Mouse (Mus musculus): ENCODE results near the gene Fbxo46. TPM values are rescaled to one million over a fixed set of nuclear protein-coding genes. Genes with fewer than 3 reads are reported as not detected.

Gene Fbxo46
- polyA plus RNA-seq, 1 experiment from 2014 or later: 5.1 TPM

- Histone ChIP-seq H3K36me3 (replicated peaks) (no peaks in the 10 kb centered on the region), H3K9ac (peak overlapping the region; percentile 49), H3K9me3 (replicated peaks) (no peaks in the 10 kb centered on the region), H3K27me3 (peaks cover 57% of the 10 kb centered on the region), H3K4me1 (replicated peaks) (peaks cover 49% of the 10 kb centered on the region), H3K27ac (replicated peaks) (0 out of 2 replicates have a peak overlapping the region, but pooled peaks have one; percentile 4), H3K4me2 (peak overlapping the region; percentile 73), H3K4me3 (replicated peaks) (peak overlapping the region; percentile 58)
- peak; percentile 38; the same call in 1 of the 2 replicates for ATAC-seq (ENCODE audit: insufficient read depth)
- under 1% methylated on average over 27 of the region's 27 CpGs for WGBS (ENCODE audit: insufficient replicate concordance)
Observed at GRCm38 (mm10) chr7:19180862-19181429, 61.3 kb downstream of the Fbxo46 start.

GRCm38 (mm10) chr7:19184250-19184649 is 64.6 kb downstream of the Fbxo46 start:
- no peaks in the 10 kb centered on the region for H3K9me3 ChIP-seq (replicated peaks)
- H3K27me3 ChIP-seq: peaks cover 24% of the 10 kb centered on the region
- peaks cover 27% of the 10 kb centered on the region for H3K4me1 ChIP-seq (replicated peaks)
- ATAC-seq (ENCODE audit: insufficient read depth): no peak
- WGBS (ENCODE audit: insufficient replicate concordance): 70% methylated on average over 2 of the region's 2 CpGs
- H3K9ac ChIP-seq: no peak overlapping the region
- no peak overlapping the region for H3K4me2 ChIP-seq
- H3K4me3 ChIP-seq (replicated peaks): no peak overlapping the region
- no peaks in the 10 kb centered on the region for H3K36me3 ChIP-seq (replicated peaks)
- H3K27ac ChIP-seq (replicated peaks): no peak overlapping the region

- WGBS (ENCODE audit: insufficient replicate concordance): 67% methylated on average over 6 of the region's 6 CpGs
- H3K36me3 ChIP-seq (replicated peaks): no peaks in the 10 kb centered on the region
- H3K4me1 ChIP-seq (replicated peaks): peaks cover 22% of the 10 kb centered on the region
- no peak overlapping the region for H3K27ac ChIP-seq (replicated peaks)
- H3K9ac ChIP-seq: no peak overlapping the region
- ATAC-seq (ENCODE audit: insufficient read depth): no peak
- H3K9me3 ChIP-seq (replicated peaks): no peaks in the 10 kb centered on the region
- H3K4me2 ChIP-seq: no peak overlapping the region
- peaks cover 19% of the 10 kb centered on the region for H3K27me3 ChIP-seq
- H3K4me3 ChIP-seq (replicated peaks): no peak overlapping the region
Observed at GRCm38 (mm10) chr7:19184758-19185157, 65.1 kb downstream of the Fbxo46 start.

MicroRNAs within 50 kb of the gene (microRNA counts, 519-probe panel; counts per million panel counts)
- microRNA mmu-miR-330: not detected

Small RNA genes within 50 kb of the gene (microRNA-seq; reads per million reads assigned to microRNA genes)
- gene Mir3100 (1.5 reads per million), gene Mir330 (167 reads per million, percentile 58 among the genes with 10 or more reads in this experiment)

Other genes with a start within 250 kb of the Fbxo46 start
- 69.3 and 73.4 TPM in 2 replicates for gene Pglyrp1, start 248.5 kb upstream of the Fbxo46 start, polyA plus RNA-seq (2015; fragmentation: Nextera tagmentation; extraction: Ambion mirVana)
- gene Ccdc61, start 209.4 kb upstream of the Fbxo46 start, polyA plus RNA-seq (2015; fragmentation: Nextera tagmentation; extraction: Ambion mirVana): 8.4 and 11.1 TPM in 2 replicates
- gene Nova2, start 194.0 kb upstream of the Fbxo46 start, polyA plus RNA-seq (2015; fragmentation: Nextera tagmentation; extraction: Ambion mirVana): 0.06 TPM in 2 replicates
- gene Nanos2, start 132.5 kb upstream of the Fbxo46 start, polyA plus RNA-seq (2015; fragmentation: Nextera tagmentation; extraction: Ambion mirVana): not detected in 2 replicates
- 0.15 and 0.55 TPM in 2 replicates for gene Mypop, start 128.6 kb upstream of the Fbxo46 start, polyA plus RNA-seq (2015; fragmentation: Nextera tagmentation; extraction: Ambion mirVana)
- gene Irf2bp1, start 115.8 kb upstream of the Fbxo46 start, polyA plus RNA-seq (2015; fragmentation: Nextera tagmentation; extraction: Ambion mirVana): 8.2 and 9.9 TPM in 2 replicates
- 45.8 and 52.1 TPM in 2 replicates for gene Foxa3, start 96.3 kb upstream of the Fbxo46 start, polyA plus RNA-seq (2015; fragmentation: Nextera tagmentation; extraction: Ambion mirVana)
- gene Sympk, start 95.5 kb upstream of the Fbxo46 start, polyA plus RNA-seq (2015; fragmentation: Nextera tagmentation; extraction: Ambion mirVana): 14.6 and 15.4 TPM in 2 replicates
- gene Rsph6a, start 65.2 kb upstream of the Fbxo46 start, polyA plus RNA-seq (2015; fragmentation: Nextera tagmentation; extraction: Ambion mirVana): not detected in 2 replicates
- gene Dmwd, start 43.6 kb upstream of the Fbxo46 start, polyA plus RNA-seq (2015; fragmentation: Nextera tagmentation; extraction: Ambion mirVana): 3.6 and 5.4 TPM in 2 replicates
- 13.9 and 15.8 TPM in 2 replicates for gene Dmpk, start 36.0 kb upstream of the Fbxo46 start, polyA plus RNA-seq (2015; fragmentation: Nextera tagmentation; extraction: Ambion mirVana)
- 0.90 and 1.2 TPM in 2 replicates for gene Six5, start 25.3 kb upstream of the Fbxo46 start, polyA plus RNA-seq (2015; fragmentation: Nextera tagmentation; extraction: Ambion mirVana)
- 0.14 and 0.17 TPM in 2 replicates for gene Gm4969, start 1.5 kb upstream of the Fbxo46 start, polyA plus RNA-seq (2015; fragmentation: Nextera tagmentation; extraction: Ambion mirVana)
- gene Qpctl, start 29.4 kb downstream of the Fbxo46 start, polyA plus RNA-seq (2015; fragmentation: Nextera tagmentation; extraction: Ambion mirVana): 4.1 and 4.6 TPM in 2 replicates
- gene Snrpd2, start 29.9 kb downstream of the Fbxo46 start, polyA plus RNA-seq (2015; fragmentation: Nextera tagmentation; extraction: Ambion mirVana): 52.8 and 55.6 TPM in 2 replicates
- 0.36 and 1.0 TPM in 2 replicates for gene Gipr, start 46.3 kb downstream of the Fbxo46 start, polyA plus RNA-seq (2015; fragmentation: Nextera tagmentation; extraction: Ambion mirVana)
- 3.9 and 4.2 TPM in 2 replicates for gene Eml2, start 56.6 kb downstream of the Fbxo46 start, polyA plus RNA-seq (2015; fragmentation: Nextera tagmentation; extraction: Ambion mirVana)
- 0.50 TPM in 2 replicates for gene Gpr4, start 92.7 kb downstream of the Fbxo46 start, polyA plus RNA-seq (2015; fragmentation: Nextera tagmentation; extraction: Ambion mirVana)
- 15.3 and 16.0 TPM in 2 replicates for gene Opa3, start 108.5 kb downstream of the Fbxo46 start, polyA plus RNA-seq (2015; fragmentation: Nextera tagmentation; extraction: Ambion mirVana)
- 41.2 and 42.4 TPM in 2 replicates for gene Vasp, start 152.0 kb downstream of the Fbxo46 start, polyA plus RNA-seq (2015; fragmentation: Nextera tagmentation; extraction: Ambion mirVana)
- 0.05 TPM in 1 of 2 replicates, not detected in the other for gene Ppm1n, start 160.2 kb downstream of the Fbxo46 start, polyA plus RNA-seq (2015; fragmentation: Nextera tagmentation; extraction: Ambion mirVana)
- gene Rtn2, start 162.8 kb downstream of the Fbxo46 start, polyA plus RNA-seq (2015; fragmentation: Nextera tagmentation; extraction: Ambion mirVana): 3.9 and 5.2 TPM in 2 replicates
- 0.03 TPM in 1 of 2 replicates, not detected in the other for gene Fosb, start 190.2 kb downstream of the Fbxo46 start, polyA plus RNA-seq (2015; fragmentation: Nextera tagmentation; extraction: Ambion mirVana)
- gene Ercc1, start 224.9 kb downstream of the Fbxo46 start, polyA plus RNA-seq (2015; fragmentation: Nextera tagmentation; extraction: Ambion mirVana): 14.0 and 14.5 TPM in 2 replicates
- 7.9 and 8.1 TPM in 2 replicates for gene Cd3eap, start 239.6 kb downstream of the Fbxo46 start, polyA plus RNA-seq (2015; fragmentation: Nextera tagmentation; extraction: Ambion mirVana)
- gene Ppp1r13l, start 239.9 kb downstream of the Fbxo46 start, polyA plus RNA-seq (2015; fragmentation: Nextera tagmentation; extraction: Ambion mirVana): 0.94 and 1.5 TPM in 2 replicates

Data from liver, embryonic 15.5 days (tissue).